Mouse (Mus musculus): ENCODE measurements at regions not wholly inside any gene's neighbourhood (a gene's known extent, or its start where the extent isn't known, plus 50 kb on each side); places are given as distances from the start of the nearest gene placed in this dataset.

DNA sequence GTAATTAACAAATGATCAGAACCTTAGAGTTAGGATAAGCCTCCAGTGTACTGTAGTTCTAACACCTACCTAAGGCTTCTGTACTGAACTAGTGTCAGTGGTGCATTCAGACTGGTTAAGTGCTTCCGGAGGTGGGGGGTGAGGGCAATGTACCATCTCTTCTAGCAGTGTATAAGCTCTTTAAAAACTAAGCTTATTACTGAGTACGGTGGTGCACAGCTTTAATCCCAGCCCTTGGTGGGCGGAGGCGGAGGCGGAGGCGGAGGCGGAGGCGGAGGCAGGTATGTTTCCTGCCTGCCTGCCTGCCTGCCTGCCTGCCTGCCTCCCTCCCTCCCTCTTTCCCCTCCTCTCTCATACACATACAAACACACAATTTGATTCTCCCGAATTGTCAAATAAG lies 58.7 kb upstream of the Tmem178 start:
- TF ChIP-seq CTCF (IDR thresholded peaks at IDR 0.05; ENCODE audit: low read depth, low read length) (no peak), POLR2A (IDR thresholded peaks at IDR 0.05; ENCODE audit: extremely low read depth, insufficient read depth, low read length) (no peak)

Data from liver, adult 2 months (tissue).